Mouse (Mus musculus) limb, embryonic 14.5 days (tissue): ENCODE data around the gene Rnf207. TPM values are rescaled to one million over a fixed set of nuclear protein-coding genes. Genes with fewer than 3 reads are reported as not detected.

Experiments
- ATAC-seq: fragments of 200-750 bp; cut with Nextera tagmentation; 2 replicates; pipeline ENCODE4 v1.8.0; 2017; ENCODE audit warnings: low read depth, moderate number of reproducible peaks, moderate TSS enrichment; ENCODE audit not compliant: low FRiP score
- DNase-seq: peaks from one replicate; pipeline ENCODE4 v3.0.0-alpha.2; 2015; ENCODE audit warnings: low spot score
- H3K27ac ChIP-seq: fragments of 300-500 bp; sonication (generic); replicated peaks from 2 replicates; pipeline ENCODE4 v1.5.1; 2014; ENCODE audit warnings: low read depth, mild to moderate bottlenecking, low read length, moderate library complexity, mixed read lengths
- H3K27me3 ChIP-seq: fragments of 300-500 bp; sonication (generic); 2 replicates; pipeline ENCODE4 v1.6.1; 2014; ENCODE audit warnings: low read length, mixed read lengths; ENCODE audit not compliant: control insufficient read depth, insufficient read depth
- H3K36me3 ChIP-seq: fragments of 300-500 bp; sonication (generic); 2 replicates; pipeline ENCODE4 v1.6.1; 2014; ENCODE audit warnings: mild to moderate bottlenecking, low read length, moderate library complexity, mixed read lengths; ENCODE audit not compliant: control insufficient read depth, insufficient read depth
- H3K4me1 ChIP-seq: fragments of 300-500 bp; sonication (generic); 2 replicates; pipeline ENCODE4 v1.6.1; 2014; ENCODE audit warnings: antibody characterized with exemption, low read length, mixed read lengths; ENCODE audit not compliant: control insufficient read depth, insufficient read depth
- H3K4me2 ChIP-seq: fragments of 300-500 bp; sonication (generic); replicated peaks from 2 replicates; pipeline ENCODE4 v1.6.1; 2014; ENCODE audit warnings: low read depth, mild to moderate bottlenecking, low read length, moderate library complexity; ENCODE audit not compliant: severe bottlenecking
- H3K4me3 ChIP-seq: fragments of 300-500 bp; sonication (generic); replicated peaks from 2 replicates; pipeline ENCODE4 v1.5.1; 2014; ENCODE audit warnings: low read length
- H3K9ac ChIP-seq: fragments of 300-500 bp; sonication (generic); 2 replicates; pipeline ENCODE4 v1.6.1; 2014; ENCODE audit warnings: mild to moderate bottlenecking, low read depth, low read length, moderate library complexity; ENCODE audit not compliant: severe bottlenecking
- H3K9me3 ChIP-seq: fragments of 300-500 bp; sonication (generic); 2 replicates; pipeline ENCODE4 v1.6.1; 2016; ENCODE audit warnings: low read length; ENCODE audit not compliant: control insufficient read depth
- POLR2A ChIP-seq: fragments of 200-500 bp; IDR thresholded peaks from 2 replicates; pipeline ENCODE4 v1.8.0; 2012; ENCODE audit warnings: inconsistent platforms, mild to moderate bottlenecking, moderate library complexity, borderline replicate concordance; ENCODE audit not compliant: insufficient read depth, insufficient read length; ENCODE audit errors: extremely low read depth
- WGBS: fragments of 180-500 bp; shearing (Covaris S2); extraction: QIAGEN DNeasy Blood & Tissue Kit; methylation state at CpG from one replicate; pipeline ENCODE4 v1.1.7; 2014; 5-methylcytosine and 5-hydroxymethylcytosine counted together
- polyA plus RNA-seq, 2 experiments: library from polyadenylated mRNA; depleted of rRNA in 1 of 2; stranded (reverse) in 1 of 2; unstranded in 1 of 2; fragments of >200 nt; fragmentation: Nextera tagmentation in 1 of 2; extraction: Ambion mirVana in 1 of 2; gene quantifications; 2 replicates each; pipeline versions ENCODE4 v1.2.1 to v1.2.3; 2012 to 2014

The Rnf207 gene
- polyA plus RNA-seq, 2 experiments = 0.50 to 0.92 TPM

DNA sequence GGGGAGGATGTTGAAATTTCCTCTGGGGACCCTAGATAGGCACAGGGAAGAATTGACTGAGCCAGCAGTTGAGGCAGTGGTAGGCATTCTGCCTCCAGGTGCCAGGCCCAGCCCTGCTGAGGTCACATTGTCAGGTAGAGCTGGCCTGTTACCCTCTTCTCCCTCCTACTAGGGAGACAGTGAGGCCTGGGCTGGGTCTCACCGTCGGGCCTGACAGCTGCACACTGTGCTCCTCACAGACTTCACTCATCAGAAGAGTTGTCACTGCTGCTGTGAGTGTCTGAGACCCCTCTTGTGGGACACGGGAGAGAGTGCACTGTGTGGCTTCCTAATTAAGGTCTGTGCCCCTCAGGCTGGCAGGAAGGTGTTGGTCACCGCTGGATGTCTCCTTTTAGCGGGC is 53.0 kb downstream of the Rnf207 start:
- Histone ChIP-seq H3K27me3 (no peaks in the 10 kb centered on the region), H3K27ac (no peak overlapping the region), H3K4me3 (no peak overlapping the region), H3K36me3 (no peaks in the 10 kb centered on the region), H3K9me3 (no peaks in the 10 kb centered on the region), H3K9ac (no peak overlapping the region), H3K4me2 (no peak overlapping the region), H3K4me1 (peaks cover 11% of the 10 kb centered on the region; the same call in 1 of the 2 replicates)
- no peak for TF ChIP-seq POLR2A
- no peak for DNase-seq
- WGBS = 49% methylated on average over 5 of the region's 5 CpGs
- ATAC-seq = no peak

DNA sequence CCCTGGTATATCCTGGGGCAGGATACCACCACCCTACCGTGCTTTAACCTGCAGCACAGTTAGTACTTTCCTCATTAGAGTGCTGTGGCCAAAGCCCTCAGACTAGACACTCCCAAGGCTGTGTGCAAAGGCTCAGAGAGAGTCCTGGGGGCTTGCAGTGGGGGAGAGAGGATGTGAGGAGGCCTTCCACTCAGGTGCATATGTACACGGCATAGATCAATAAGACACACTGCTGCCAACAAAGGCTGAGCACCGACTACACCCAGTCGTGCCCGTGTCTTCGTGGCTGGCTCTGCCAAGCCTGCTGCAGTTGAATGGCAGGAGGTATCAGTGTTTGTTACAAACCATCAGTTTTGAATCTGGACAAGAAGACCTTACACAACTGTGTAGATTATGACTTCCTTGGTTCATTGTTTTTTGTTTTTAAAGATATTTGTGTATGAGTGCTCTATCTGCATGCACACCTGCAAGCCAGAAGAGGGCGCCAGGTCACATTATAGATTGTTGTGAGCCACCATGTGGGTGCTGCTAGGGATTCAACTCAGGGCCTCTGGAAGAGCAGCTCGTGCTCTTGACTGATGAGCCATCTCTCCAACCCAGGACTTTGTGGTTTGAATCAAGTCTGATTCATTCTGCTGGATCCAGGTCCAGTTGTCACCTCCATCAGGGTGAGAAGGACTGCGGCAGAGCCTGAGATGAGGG is 53.8 kb downstream of the Rnf207 start:
- no peaks in the 10 kb centered on the region for H3K36me3 ChIP-seq
- H3K4me2 ChIP-seq = no peak overlapping the region
- H3K4me1 ChIP-seq = peaks cover 11% of the 10 kb centered on the region; the same call in 1 of the 2 replicates
- H3K9ac ChIP-seq = no peak overlapping the region
- H3K9me3 ChIP-seq = no peaks in the 10 kb centered on the region
- ATAC-seq (no peak), DNase-seq (no peak)
- 85% methylated on average over 9 of the region's 9 CpGs for WGBS
- no peak for TF ChIP-seq POLR2A
- no peak overlapping the region for H3K4me3 ChIP-seq
- H3K27ac ChIP-seq = no peak overlapping the region
- no peaks in the 10 kb centered on the region for H3K27me3 ChIP-seq

DNA sequence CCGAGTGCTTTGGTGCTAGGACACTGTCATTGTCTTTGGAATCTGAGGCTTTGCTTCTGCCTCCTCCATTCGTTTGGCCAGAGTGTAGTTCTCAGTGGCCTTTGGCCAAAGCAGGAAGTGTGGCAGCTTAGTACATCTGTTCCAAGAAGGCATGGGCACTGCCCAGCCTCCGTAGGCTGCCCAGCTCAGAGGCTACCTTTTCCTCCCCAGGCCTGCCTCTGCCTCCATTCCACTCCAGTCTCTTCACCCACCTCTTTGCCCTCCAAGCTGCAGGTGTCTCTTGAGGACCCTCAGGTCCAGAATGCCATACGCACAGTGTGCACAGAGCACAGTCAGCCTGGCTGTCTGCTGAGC is 54.6 kb downstream of the Rnf207 start:
- H3K4me1 ChIP-seq = peaks cover 11% of the 10 kb centered on the region; the same call in 1 of the 2 replicates
- H3K27me3 ChIP-seq = no peaks in the 10 kb centered on the region
- DNase-seq (no peak), ATAC-seq (no peak)
- H3K4me3 ChIP-seq = no peak overlapping the region
- no peak overlapping the region for H3K4me2 ChIP-seq
- H3K27ac ChIP-seq = no peak overlapping the region
- TF ChIP-seq POLR2A = no peak
- 52% methylated on average over 4 of the region's 4 CpGs for WGBS
- no peak overlapping the region for H3K9ac ChIP-seq
- H3K9me3 ChIP-seq = no peaks in the 10 kb centered on the region
- no peaks in the 10 kb centered on the region for H3K36me3 ChIP-seq

DNA sequence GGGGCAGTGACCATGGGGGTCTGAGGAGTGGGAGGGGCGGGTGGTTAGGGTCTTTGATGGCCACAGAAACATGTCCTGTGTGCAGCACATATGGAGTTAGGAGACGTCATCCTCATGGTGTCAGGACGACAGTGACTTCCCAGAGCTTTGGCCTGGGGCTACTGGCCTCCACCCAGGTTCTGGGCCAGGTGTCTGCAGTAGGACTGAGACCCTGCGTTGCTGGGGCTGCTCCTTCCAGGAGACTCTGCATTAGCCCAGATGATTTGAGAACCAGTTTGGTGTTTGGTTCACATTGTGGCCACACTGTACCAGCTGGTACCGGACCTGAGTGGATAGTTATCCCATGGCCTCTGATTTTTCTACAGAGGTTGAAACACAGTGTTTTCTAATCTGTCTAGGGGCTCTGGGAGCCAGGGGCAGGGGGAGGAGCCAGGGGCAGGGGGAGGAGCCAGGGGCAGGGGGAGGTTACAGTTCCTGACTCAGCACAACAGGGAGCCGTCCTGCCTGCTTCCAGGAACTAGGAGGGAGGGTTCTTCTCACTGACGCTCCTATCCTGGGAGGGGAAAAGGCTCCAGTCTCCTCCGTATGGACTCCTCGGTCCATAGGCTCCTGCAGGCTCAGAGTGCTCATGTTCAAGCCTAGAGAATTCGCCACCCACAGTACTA is 55.1 kb downstream of the Rnf207 start:
- WGBS = 24% methylated on average over 9 of the region's 10 CpGs
- no peak overlapping the region for H3K4me3 ChIP-seq
- no peak overlapping the region for H3K9ac ChIP-seq
- ATAC-seq (peak; percentile 42; the same call in 1 of the 2 replicates), DNase-seq (no peak)
- H3K36me3 ChIP-seq = no peaks in the 10 kb centered on the region
- H3K27ac ChIP-seq = no peak overlapping the region
- H3K9me3 ChIP-seq = no peaks in the 10 kb centered on the region
- peaks cover 11% of the 10 kb centered on the region; the same call in 1 of the 2 replicates for H3K4me1 ChIP-seq
- TF ChIP-seq POLR2A = no peak
- no peaks in the 10 kb centered on the region for H3K27me3 ChIP-seq
- no peak overlapping the region for H3K4me2 ChIP-seq

DNA sequence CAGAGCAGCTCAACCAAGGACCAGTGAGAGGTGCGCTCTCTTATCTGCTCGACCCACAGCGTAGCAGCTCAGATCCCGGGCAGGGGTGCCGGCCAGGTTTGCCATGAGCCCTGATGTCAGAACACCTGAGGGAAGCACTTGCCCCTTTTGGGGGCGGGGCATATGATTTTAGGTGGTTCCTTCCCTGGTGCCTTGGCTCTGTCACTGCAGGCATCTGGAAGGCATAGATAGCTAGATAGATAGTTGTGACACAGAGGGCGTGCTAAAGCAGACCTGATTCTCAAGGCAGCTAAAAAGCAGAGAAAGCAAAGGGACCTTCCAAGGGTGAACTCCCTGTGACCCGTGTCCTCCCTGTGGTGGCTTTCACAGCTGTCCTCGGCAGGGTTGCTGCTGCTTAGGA is 55.7 kb downstream of the Rnf207 start:
- peaks cover 11% of the 10 kb centered on the region; the same call in 1 of the 2 replicates for H3K4me1 ChIP-seq
- WGBS = 63% methylated on average over 9 of the region's 9 CpGs
- no peak overlapping the region for H3K4me3 ChIP-seq
- H3K27me3 ChIP-seq = no peaks in the 10 kb centered on the region
- H3K4me2 ChIP-seq = no peak overlapping the region
- H3K36me3 ChIP-seq = no peaks in the 10 kb centered on the region
- no peak overlapping the region for H3K9ac ChIP-seq
- TF ChIP-seq POLR2A = no peak
- no peaks in the 10 kb centered on the region for H3K9me3 ChIP-seq
- no peak overlapping the region for H3K27ac ChIP-seq
- ATAC-seq (no peak), DNase-seq (no peak)
